Mouse (Mus musculus) small intestine, adult 2 months (tissue): Measurements from ENCODE around the gene Kcnj15.

Experiments used
- CTCF ChIP-seq: fragments of 200-500 bp; IDR thresholded peaks from 2 replicates; pipeline ENCODE4 v1.5.1; 2012; ENCODE audit warnings: low read depth, mild to moderate bottlenecking, control low read depth, inconsistent platforms, low read length, moderate library complexity, mixed read lengths; ENCODE audit not compliant: insufficient replicate concordance, insufficient read length; ENCODE audit errors: extremely low read depth
- POLR2A ChIP-seq: fragments of 200-500 bp; IDR thresholded peaks from 2 replicates; pipeline ENCODE4 v1.6.1; 2012; ENCODE audit warnings: low read depth, mild to moderate bottlenecking, control low read depth, inconsistent platforms, low read length, moderate library complexity

DNA sequence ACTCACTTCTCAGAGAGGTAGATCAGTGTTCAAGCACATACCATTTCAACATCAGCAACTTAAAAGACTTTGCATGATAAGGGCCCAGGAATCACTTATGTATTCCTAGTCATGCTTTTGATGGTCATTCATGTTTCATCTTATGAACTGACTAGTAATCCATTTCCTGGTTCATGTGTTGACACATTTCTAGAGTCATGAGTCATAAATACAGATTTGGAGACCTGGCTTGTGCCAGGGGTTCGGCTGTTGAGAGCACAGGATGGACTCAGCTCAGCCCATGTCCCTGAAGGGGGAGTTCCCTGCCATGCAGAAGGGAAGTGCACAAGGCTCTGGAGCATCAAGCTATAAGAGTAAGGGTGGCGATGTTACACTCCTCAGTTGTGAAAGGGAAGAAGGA lies 15.7 kb downstream of the Kcnj15 start:
- TF ChIP-seq CTCF: no peak
- TF ChIP-seq POLR2A: no peak
